Mouse (Mus musculus) layer of hippocampus, postnatal 14 days (tissue): ENCODE data around the gene Heg1. TPM values are rescaled to one million over a fixed set of nuclear protein-coding genes. Genes with fewer than 3 reads are reported as not detected.

Source experiments
- DNase-seq, 2 experiments: peaks; one replicate each; pipeline ENCODE4 v3.0.0; 2021 to 2022; ENCODE audit warnings: low spot score in 2 of 2, mixed read lengths in 1 of 2
- total RNA-seq, 2 experiments: library from RNA; stranded (reverse); gene quantifications; 2 replicates each; pipeline ENCODE4 v1.2.3; 2021

The Heg1 gene
- total RNA-seq, 2 experiments from 2014 or later, result 39.6 to 41.7 TPM

GRCm38 (mm10) chr16:33741795-33742194, 57.6 kb downstream of the Heg1 start:
- no peak for DNase-seq

- DNase-seq, result no peak
These were observed 58.1 kb downstream of the Heg1 start for GRCm38 (mm10) chr16:33742233-33742632.

- DNase-seq, result peak in 1 of 2 experiments; percentile 66
These were observed 60.7 kb downstream of the Heg1 start for GRCm38 (mm10) chr16:33744622-33745419.

- no peak for DNase-seq
These were observed 61.3 kb downstream of the Heg1 start for GRCm38 (mm10) chr16:33745457-33745856.

GRCm38 (mm10) chr16:33746074-33746676, 62.0 kb downstream of the Heg1 start:
- DNase-seq, result no peak

GRCm38 (mm10) chr16:33747346-33747954, 63.3 kb downstream of the Heg1 start:
- DNase-seq, result no peak

GRCm38 (mm10) chr16:33747994-33748393, 63.8 kb downstream of the Heg1 start:
- no peak for DNase-seq

GRCm38 (mm10) chr16:33751152-33751551, 67.0 kb downstream of the Heg1 start:
- DNase-seq, result no peak

- no peak for DNase-seq
These were observed 67.4 kb downstream of the Heg1 start for GRCm38 (mm10) chr16:33751590-33751989.

GRCm38 (mm10) chr16:33752904-33753578, 68.9 kb downstream of the Heg1 start:
- DNase-seq, result no peak

- no peak for DNase-seq
These were observed 71.1 kb downstream of the Heg1 start for GRCm38 (mm10) chr16:33755293-33755692.

GRCm38 (mm10) chr16:33755961-33756360, 71.8 kb downstream of the Heg1 start:
- DNase-seq, result no peak

GRCm38 (mm10) chr16:33756396-33756795, 72.2 kb downstream of the Heg1 start:
- no peak for DNase-seq

GRCm38 (mm10) chr16:33759207-33759606, 75.0 kb downstream of the Heg1 start:
- DNase-seq, result no peak

GRCm38 (mm10) chr16:33760542-33760941, 76.4 kb downstream of the Heg1 start:
- no peak for DNase-seq

- no peak for DNase-seq
These were observed 76.8 kb downstream of the Heg1 start for GRCm38 (mm10) chr16:33760996-33761395.

- no peak for DNase-seq
These were observed 80.5 kb downstream of the Heg1 start for GRCm38 (mm10) chr16:33764501-33765193.

GRCm38 (mm10) chr16:33765477-33765876, 81.3 kb downstream of the Heg1 start:
- DNase-seq, result no peak

- DNase-seq, result no peak
These were observed 82.1 kb downstream of the Heg1 start for GRCm38 (mm10) chr16:33766309-33766708.

- no peak for DNase-seq
These were observed 82.6 kb downstream of the Heg1 start for GRCm38 (mm10) chr16:33766757-33767156.
